Mouse (Mus musculus) MEL (cell line): ENCODE measurements at regions not wholly inside any gene's neighbourhood (a gene's known extent, or its start where the extent isn't known, plus 50 kb on each side); places are given as distances from the start of the nearest gene placed in this dataset.

Source experiments
- DNase-seq: peaks from one replicate; pipeline ENCODE4 v3.0.0; 2011; ENCODE audit warnings: low read depth, low spot score
- H3K27ac ChIP-seq: 2 replicates; pipeline ENCODE4 v1.5.1; 2012; ENCODE audit warnings: low read depth, mild to moderate bottlenecking, control low read depth, low read length, moderate library complexity; ENCODE audit not compliant: control insufficient read depth
- H3K27me3 ChIP-seq, 2 experiments: fragments of 150-350 bp in 1 of 2; sonication (generic) in 1 of 2; 2 replicates each; pipeline ENCODE4 v1.6.1; 2012; ENCODE audit warnings: low read length in 2 of 2, mild to moderate bottlenecking in 2 of 2, improper control_type of control experiment in 1 of 2, moderate library complexity in 1 of 2; ENCODE audit not compliant: insufficient read depth in 2 of 2, control insufficient read depth in 1 of 2
- H3K36me3 ChIP-seq, 2 experiments: 2 replicates each; pipeline ENCODE4 v1.6.1; 2012 to 2014; ENCODE audit warnings: low read length in 2 of 2, improper control_type of control experiment in 1 of 2, inconsistent platforms in 1 of 2, mild to moderate bottlenecking in 1 of 2; ENCODE audit not compliant: insufficient read depth in 2 of 2, control insufficient read depth in 1 of 2
- H3K4me1 ChIP-seq, 2 experiments: fragments of 150-350 bp in 1 of 2; sonication (generic) in 1 of 2; 2 replicates each; pipeline ENCODE4 v1.6.1; 2012; ENCODE audit warnings: low read length in 2 of 2, improper control_type of control experiment in 1 of 2, mild to moderate bottlenecking in 1 of 2; ENCODE audit not compliant: insufficient read depth in 2 of 2, control insufficient read depth in 1 of 2
- H3K4me3 ChIP-seq, 2 experiments: fragments of 150-350 bp in 1 of 2; sonication (generic) in 1 of 2; 2 replicates each; pipeline ENCODE4 v1.5.1; 2012; ENCODE audit warnings: low read depth in 2 of 2, low read length in 2 of 2, mild to moderate bottlenecking in 2 of 2, moderate library complexity in 2 of 2, control low read depth in 1 of 2, improper control_type of control experiment in 1 of 2; ENCODE audit not compliant: control insufficient read depth in 1 of 2, insufficient read depth in 1 of 2
- H3K79me2 ChIP-seq: 2 replicates; pipeline ENCODE4 v1.6.1; 2012; ENCODE audit warnings: mild to moderate bottlenecking, low read length, moderate library complexity; ENCODE audit not compliant: control insufficient read depth, poor library complexity, insufficient read depth
- H3K9ac ChIP-seq: 2 replicates; pipeline ENCODE4 v1.6.1; 2012; ENCODE audit warnings: low read depth, mild to moderate bottlenecking, control low read depth, low read length, moderate library complexity; ENCODE audit not compliant: control insufficient read depth, poor library complexity, severe bottlenecking
- H3K9me3 ChIP-seq: fragments of 150-350 bp; sonication (generic); replicated peaks from 2 replicates; pipeline ENCODE4 v1.6.1; 2012; ENCODE audit warnings: mild to moderate bottlenecking, low read length, improper control_type of control experiment, moderate library complexity; ENCODE audit not compliant: insufficient read depth
- BHLHE40 ChIP-seq: IDR thresholded peaks from 2 replicates; pipeline ENCODE4 v1.6.1; 2012; ENCODE audit warnings: low read depth, mild to moderate bottlenecking, inconsistent platforms, low read length, improper control_type of control experiment, borderline replicate concordance
- CHD2 ChIP-seq: IDR thresholded peaks from 2 replicates; pipeline ENCODE4 v1.6.1; 2011; ENCODE audit warnings: low read length, improper control_type of control experiment
- CTCF ChIP-seq, 3 experiments: IDR thresholded peaks in 2 of 3; conservative IDR thresholded peaks in 1 of 3; 2 replicates each; pipeline ENCODE4 v1.5.1; 2011 to 2012; ENCODE audit warnings: low read length in 3 of 3, low read depth in 2 of 3, mild to moderate bottlenecking in 2 of 3, improper control_type of control experiment in 1 of 3, inconsistent platforms in 1 of 3, mixed read lengths in 1 of 3, moderate library complexity in 1 of 3; ENCODE audit not compliant: control insufficient read depth in 1 of 3, insufficient read depth in 1 of 3, poor library complexity in 1 of 3, severe bottlenecking in 1 of 3
- E2F4 ChIP-seq: IDR thresholded peaks from 2 replicates; pipeline ENCODE4 v1.6.1; 2011; ENCODE audit warnings: low read depth, low read length, improper control_type of control experiment, borderline replicate concordance
- HCFC1 ChIP-seq: IDR thresholded peaks from 2 replicates; pipeline ENCODE4 v1.6.1; 2012; ENCODE audit warnings: low read depth, mild to moderate bottlenecking, inconsistent platforms, low read length, improper control_type of control experiment, moderate library complexity
- JUND ChIP-seq: IDR thresholded peaks from 2 replicates; pipeline ENCODE4 v1.6.1; 2011; ENCODE audit warnings: low read depth, mild to moderate bottlenecking, improper control_type of control experiment, low read length
- KAT2A ChIP-seq: conservative IDR thresholded peaks from 2 replicates; pipeline ENCODE4 v1.6.1; 2012; ENCODE audit warnings: low read depth, low read length, improper control_type of control experiment, inconsistent platforms
- MAFK ChIP-seq: IDR thresholded peaks from 2 replicates; pipeline ENCODE4 v1.6.1; 2011; ENCODE audit warnings: low read depth, mild to moderate bottlenecking, low read length, improper control_type of control experiment, borderline replicate concordance
- MAZ ChIP-seq: IDR thresholded peaks from 2 replicates; pipeline ENCODE4 v1.6.1; 2012; ENCODE audit warnings: low read depth, mild to moderate bottlenecking, inconsistent platforms, low read length, improper control_type of control experiment
- MEF2A ChIP-seq: IDR thresholded peaks from 2 replicates; pipeline ENCODE4 v1.6.1; 2014; ENCODE audit warnings: low read depth, mild to moderate bottlenecking, inconsistent platforms, low read length, improper control_type of control experiment; ENCODE audit not compliant: poor library complexity, insufficient replicate concordance, severe bottlenecking; ENCODE audit errors: extremely low read depth
- MYB ChIP-seq: IDR thresholded peaks from 2 replicates; pipeline ENCODE4 v1.6.1; 2011; ENCODE audit warnings: mild to moderate bottlenecking, low read depth, low read length, improper control_type of control experiment
- NRF1 ChIP-seq: IDR thresholded peaks from 2 replicates; pipeline ENCODE4 v1.6.1; 2014; ENCODE audit warnings: low read depth, mild to moderate bottlenecking, inconsistent platforms, low read length, improper control_type of control experiment, moderate library complexity; ENCODE audit not compliant: poor library complexity, insufficient read depth, severe bottlenecking
- POLR2A ChIP-seq, 2 experiments: IDR thresholded peaks; 2 replicates each; pipeline ENCODE4 v1.6.1; 2011 to 2012; ENCODE audit warnings: low read length in 2 of 2, mild to moderate bottlenecking in 2 of 2, control low read depth in 1 of 2, improper control_type of control experiment in 1 of 2, low read depth in 1 of 2, moderate library complexity in 1 of 2; ENCODE audit not compliant: control insufficient read depth in 1 of 2, insufficient read depth in 1 of 2, poor library complexity in 1 of 2
- POLR2AphosphoS5 ChIP-seq: IDR thresholded peaks from 2 replicates; pipeline ENCODE4 v1.6.1; 2012; ENCODE audit warnings: low read depth, borderline replicate concordance, mild to moderate bottlenecking, inconsistent platforms, low read length, moderate library complexity, mixed read lengths
- SIN3A ChIP-seq: IDR thresholded peaks from 2 replicates; pipeline ENCODE4 v1.6.1; 2012; ENCODE audit warnings: low read length, improper control_type of control experiment, inconsistent platforms
- TCF12 ChIP-seq: IDR thresholded peaks from 2 replicates; pipeline ENCODE4 v1.6.1; 2014; ENCODE audit warnings: low read depth, mild to moderate bottlenecking, inconsistent platforms, low read length, improper control_type of control experiment, moderate library complexity
- UBTF ChIP-seq: IDR thresholded peaks from 2 replicates; pipeline ENCODE4 v1.6.1; 2012; ENCODE audit warnings: low read depth, mild to moderate bottlenecking, inconsistent platforms, low read length, improper control_type of control experiment, moderate library complexity, borderline replicate concordance; ENCODE audit not compliant: insufficient read depth
- USF1 ChIP-seq: IDR thresholded peaks from 2 replicates; pipeline ENCODE4 v1.6.1; 2014; ENCODE audit warnings: low read depth, mild to moderate bottlenecking, inconsistent platforms, low read length, improper control_type of control experiment, moderate library complexity
- ZC3H11A ChIP-seq: IDR thresholded peaks from 2 replicates; pipeline ENCODE4 v1.6.1; 2012; ENCODE audit warnings: low read depth, mild to moderate bottlenecking, inconsistent platforms, low read length, improper control_type of control experiment

GRCm38 (mm10) chr11:24371963-24372362 is 294.1 kb downstream of the Bcl11a start:
- Histone ChIP-seq H3K27ac (no peak overlapping the region), H3K9me3 (no peaks in the 10 kb centered on the region), H3K9ac (no peak overlapping the region), H3K27me3 (peaks cover 0 to 5% of the 10 kb centered on the region in 2 experiments; a peak in 2 of 4 replicates)
- TF ChIP-seq TCF12 = no peak
- no peak for TF ChIP-seq HCFC1
- no peak for TF ChIP-seq E2F4
- no peak for TF ChIP-seq BHLHE40
- no peak for TF ChIP-seq MAFK
- no peak for TF ChIP-seq POLR2AphosphoS5
- no peak for TF ChIP-seq POLR2A (IDR thresholded peaks at IDR 0.05; ENCODE audit: control insufficient read depth in 1 of 2, insufficient read depth in 1 of 2, low read depth in 1 of 2, low read length in 2 of 2, poor library complexity in 1 of 2)
- TF ChIP-seq MYB = no peak
- TF ChIP-seq ZC3H11A = no peak
- TF ChIP-seq NRF1 = no peak
- no peak for TF ChIP-seq MAZ
- no peak for TF ChIP-seq SIN3A
- TF ChIP-seq CHD2 = no peak
- TF ChIP-seq JUND = no peak
- no peak for TF ChIP-seq CTCF (IDR thresholded peaks at IDR 0.05 in 2 of 3, conservative IDR thresholded peaks at IDR 0.05 in 1 of 3; ENCODE audit: control insufficient read depth in 1 of 3, insufficient read depth in 1 of 3, low read depth in 2 of 3, low read length in 3 of 3, poor library complexity in 1 of 3, severe bottlenecking in 1 of 3)
- TF ChIP-seq UBTF = no peak
- TF ChIP-seq KAT2A = no peak
- no peak for TF ChIP-seq MEF2A
- TF ChIP-seq, all 39 proteins: peak for 0
- H3K4me3 ChIP-seq = no peak overlapping the region
- H3K79me2 ChIP-seq = no peaks in the 10 kb centered on the region
- no peaks in the 10 kb centered on the region for H3K4me1 ChIP-seq
- H3K36me3 ChIP-seq = no peaks in the 10 kb centered on the region
- no peak for DNase-seq

- H3K27ac ChIP-seq = no peak overlapping the region
- no peak overlapping the region for H3K4me3 ChIP-seq
- no peaks in the 10 kb centered on the region for H3K9me3 ChIP-seq
- H3K27me3 ChIP-seq = peaks cover 0 to 2% of the 10 kb centered on the region in 2 experiments; a peak in 2 of 4 replicates
- H3K36me3 ChIP-seq = no peaks in the 10 kb centered on the region
- TF ChIP-seq USF1 (0 out of 2 replicates have a peak, but pooled peaks have one; percentile 22), BHLHE40 (no peak)
- no peaks in the 10 kb centered on the region for H3K4me1 ChIP-seq
- H3K79me2 ChIP-seq = no peaks in the 10 kb centered on the region
- H3K9ac ChIP-seq = no peak overlapping the region
- no peak for DNase-seq
Observed at GRCm38 (mm10) chr11:24372616-24373015, 294.8 kb downstream of the Bcl11a start.
